Mouse (Mus musculus) adrenal gland, postnatal 10 days (tissue): Measurements from ENCODE around the gene Gm49510. TPM values are rescaled to one million over a fixed set of nuclear protein-coding genes. Genes with fewer than 3 reads are reported as not detected.

ENCODE experiments used
- DNase-seq: peaks from one replicate; pipeline ENCODE4 v3.0.0; 2021; ENCODE audit warnings: mixed read lengths
- microRNA-seq: library from miRNA; unstranded; fragments of <30 nt; microRNA quantifications from one replicate; pipeline ENCODE4 v1.2.0, GENCODE M21; 2021
- total RNA-seq, 2 experiments: library from RNA; stranded (reverse); gene quantifications; 2 replicates each; pipeline ENCODE4 v1.2.3; 2021

Gm49510 gene
- total RNA-seq, 2 experiments from 2014 or later = not detected

- peak; percentile 90 for DNase-seq
Measured at GRCm38 (mm10) chr15:78947657-78948056, 48.2 kb downstream of the Gm49510 start, which contains the start of gene Triobp. Gene Triobp (plus strand): TSS chr15:78947724.

GRCm38 (mm10) chr15:78948152-78948725 lies 48.8 kb downstream of the Gm49510 start:
- no peak for DNase-seq

- DNase-seq = no peak
Measured at GRCm38 (mm10) chr15:78948883-78949282, 49.4 kb downstream of the Gm49510 start.

- no peak for DNase-seq
Measured at GRCm38 (mm10) chr15:78955663-78956062, 56.2 kb downstream of the Gm49510 start.

- DNase-seq = no peak
Measured at GRCm38 (mm10) chr15:78956351-78956750, 56.9 kb downstream of the Gm49510 start.

- no peak for DNase-seq
Measured at GRCm38 (mm10) chr15:78957021-78957420, 57.6 kb downstream of the Gm49510 start.

GRCm38 (mm10) chr15:78959537-78959936 lies 60.1 kb downstream of the Gm49510 start:
- DNase-seq = no peak

GRCm38 (mm10) chr15:78960088-78960487 lies 60.6 kb downstream of the Gm49510 start:
- DNase-seq = peak; percentile 80

- DNase-seq = peak; percentile 81
Measured at GRCm38 (mm10) chr15:78962885-78963284, 63.4 kb downstream of the Gm49510 start.

Small RNA genes within 50 kb of the gene (microRNA-seq; reads per million reads assigned to microRNA genes)
- gene Mir6955 = 2.3 reads per million

Other genes with a start within 250 kb of the Gm49510 start
- gene Elfn2, start 180.9 kb upstream of the Gm49510 start, total RNA-seq = 1 to 10 TPM; 2.5 to 2.9 TPM
- 10 to 100 TPM; 15.5 to 17.7 TPM for gene Mfng, start 126.2 kb upstream of the Gm49510 start, total RNA-seq
- 10 to 100 TPM; 12.0 to 12.4 TPM for gene Card10, start 96.6 kb upstream of the Gm49510 start, total RNA-seq
- 10 to 100 TPM; 40.9 to 48.6 TPM for gene Cdc42ep1, start 57.0 kb upstream of the Gm49510 start, total RNA-seq
- gene Lgals2, start 44.1 kb upstream of the Gm49510 start, total RNA-seq = 1 to 10 TPM; 1.8 to 5.1 TPM
- 10 to 100 TPM; 48.8 to 50.6 TPM for gene Gga1, start 22.5 kb upstream of the Gm49510 start, total RNA-seq
- 10 to 100 TPM; 11.7 to 17.1 TPM for gene Sh3bp1, start 101 bp downstream of the Gm49510 start, total RNA-seq
- gene Pdxp, start 14.3 kb downstream of the Gm49510 start, total RNA-seq = 1 to 10 TPM; 5.2 to 6.1 TPM
- gene Lgals1, start 27.1 kb downstream of the Gm49510 start, total RNA-seq = 100 to 1,000 TPM; 601 to 606 TPM
- 10 to 100 TPM; 34.4 to 35.2 TPM for gene Nol12, start 35.3 kb downstream of the Gm49510 start, total RNA-seq
- gene Triobp, start 48.1 kb downstream of the Gm49510 start, total RNA-seq = 10 to 100 TPM; 87.8 to 88.2 TPM
- 100 to 1,000 TPM; 195 to 222 TPM for gene H1f0, start 128.8 kb downstream of the Gm49510 start, total RNA-seq
- under 1 TPM; 0.30 to 0.48 TPM for gene Galr3, start 142.2 kb downstream of the Gm49510 start, total RNA-seq
- gene Ankrd54, start 163.2 kb downstream of the Gm49510 start, total RNA-seq = 10 to 100 TPM; 19.2 to 21.4 TPM
- gene Eif3l, start 175.5 kb downstream of the Gm49510 start, total RNA-seq = 100 to 1,000 TPM; 172 to 182 TPM
- gene Micall1, start 209.2 kb downstream of the Gm49510 start, total RNA-seq = 10 to 100 TPM; 29.0 to 33.4 TPM
- 100 to 1,000 TPM; 145 TPM for gene Polr2f, start 241.3 kb downstream of the Gm49510 start, total RNA-seq
- 1 to 10 TPM; 3.5 to 3.7 TPM for gene 1700088E04Rik, start 241.6 kb downstream of the Gm49510 start, total RNA-seq